Mouse (Mus musculus) myocyte (in vitro differentiated cells): ENCODE measurements at regions not wholly inside any gene's neighbourhood (a gene's known extent, or its start where the extent isn't known, plus 50 kb on each side); places are given as distances from the start of the nearest gene placed in this dataset.

Source experiments
- CEBPB ChIP-seq: IDR thresholded peaks from 2 replicates; pipeline ENCODE4 v1.6.1; 2011; ENCODE audit warnings: mild to moderate bottlenecking, moderate library complexity; ENCODE audit not compliant: poor library complexity, insufficient read depth, severe bottlenecking
- E2F4 ChIP-seq: IDR thresholded peaks from one replicate; pipeline ENCODE4 v1.6.1; 2011; ENCODE audit warnings: mild to moderate bottlenecking, control low read depth, moderate library complexity; ENCODE audit not compliant: insufficient read depth
- MAX ChIP-seq: IDR thresholded peaks from one replicate; pipeline ENCODE4 v1.6.1; 2011; ENCODE audit warnings: low read depth, mild to moderate bottlenecking, control low read depth
- MYOD1 ChIP-seq, 3 experiments: IDR thresholded peaks; one replicate each; pipeline ENCODE4 v1.6.1; 2011; ENCODE audit warnings: control low read depth in 2 of 3, low read depth in 2 of 3, mild to moderate bottlenecking in 2 of 3, moderate library complexity in 1 of 3; ENCODE audit not compliant: insufficient read length in 2 of 3, control insufficient read depth in 1 of 3
- MYOG ChIP-seq, 3 experiments: IDR thresholded peaks; one replicate each; pipeline ENCODE4 v1.6.1; 2011; ENCODE audit warnings: control low read depth in 2 of 3, low read depth in 2 of 3, mild to moderate bottlenecking in 2 of 3; ENCODE audit not compliant: insufficient read length in 2 of 3, control insufficient read depth in 1 of 3, insufficient read depth in 1 of 3
- POLR2A ChIP-seq: IDR thresholded peaks from one replicate; pipeline ENCODE4 v1.6.1; 2011; ENCODE audit warnings: low read depth, mild to moderate bottlenecking, control low read depth, moderate library complexity; ENCODE audit not compliant: insufficient read length
- POLR2AphosphoS2 ChIP-seq: IDR thresholded peaks from one replicate; pipeline ENCODE4 v1.6.1; 2011; ENCODE audit warnings: low read depth, control low read depth; ENCODE audit not compliant: insufficient read length
- SRF ChIP-seq: IDR thresholded peaks from one replicate; pipeline ENCODE4 v1.6.1; 2011; ENCODE audit warnings: low read depth; ENCODE audit not compliant: control insufficient read depth, insufficient read length
- TCF12 ChIP-seq: IDR thresholded peaks from one replicate; pipeline ENCODE4 v1.6.1; 2011; ENCODE audit warnings: mild to moderate bottlenecking, control low read depth; ENCODE audit not compliant: poor library complexity, insufficient read depth, severe bottlenecking
- TCF3 ChIP-seq: IDR thresholded peaks from one replicate; pipeline ENCODE4 v1.6.1; 2011; ENCODE audit warnings: low read depth, control low read depth; ENCODE audit not compliant: insufficient read length
- USF1 ChIP-seq: IDR thresholded peaks from one replicate; pipeline ENCODE4 v1.6.1; 2011; ENCODE audit warnings: low read depth, mild to moderate bottlenecking, control low read depth, moderate library complexity

GRCm38 (mm10) chr14:54055390-54055789 is 198.5 kb downstream of the Dad1 start:
- TF ChIP-seq MAX (no peak), POLR2A (no peak), TCF3 (no peak), USF1 (no peak), SRF (no peak), TCF12 (no peak), E2F4 (no peak), CEBPB (no peak), POLR2AphosphoS2 (no peak), MYOD1 (IDR thresholded peaks at IDR 0.05; ENCODE audit: control insufficient read depth in 1 of 3, insufficient read length in 2 of 3, low read depth in 2 of 3) (no peak), MYOG (IDR thresholded peaks at IDR 0.05; ENCODE audit: control insufficient read depth in 1 of 3, insufficient read depth in 1 of 3, insufficient read length in 2 of 3, low read depth in 2 of 3) (no peak)
